1 mouse cellular context compared by ENCODE assay signal in genomic region chr10:81396749-81397148, GRCm38 (mm10).
TF ChIP-seq lines count a peak whose summit lies in the region.

No protein-coding gene starts in this region.

TF ChIP-seq in myocyte, 11 proteins besides CTCF, POLR2A, EP300 and RAD21:
- TF ChIP-seq TCF12 (IDR thresholded peaks at IDR 0.05; ENCODE audit: insufficient read depth, poor library complexity, severe bottlenecking) (no peak), REST (IDR thresholded peaks at IDR 0.05; ENCODE audit: insufficient read depth, insufficient read length) (no peak), MAX (IDR thresholded peaks at IDR 0.05; ENCODE audit: low read depth) (no peak), POLR2AphosphoS2 (IDR thresholded peaks at IDR 0.05; ENCODE audit: insufficient read length, low read depth) (peak; percentile 49), CEBPB (IDR thresholded peaks at IDR 0.05; ENCODE audit: insufficient read depth, poor library complexity, severe bottlenecking) (no peak), MYOG (IDR thresholded peaks at IDR 0.05; ENCODE audit: control insufficient read depth in 1 of 3, insufficient read depth in 1 of 3, insufficient read length in 2 of 3, low read depth in 2 of 3) (no peak), SRF (IDR thresholded peaks at IDR 0.05; ENCODE audit: control insufficient read depth, insufficient read length, low read depth) (no peak)
